Mouse (Mus musculus) cortical plate, adult 2 months (tissue): ENCODE measurements around the gene Pcbp4.

Experiments
- CTCF ChIP-seq: fragments of 200-500 bp; IDR thresholded peaks from 2 replicates; pipeline ENCODE4 v1.5.1; 2011; ENCODE audit warnings: mild to moderate bottlenecking, control low read depth, low read length; ENCODE audit not compliant: insufficient read depth; ENCODE audit errors: extremely low read depth
- POLR2A ChIP-seq: fragments of 200-500 bp; IDR thresholded peaks from 2 replicates; pipeline ENCODE4 v1.6.1; 2011; ENCODE audit warnings: mild to moderate bottlenecking, low read length, control low read depth; ENCODE audit not compliant: insufficient read depth; ENCODE audit errors: extremely low read depth

- TF ChIP-seq POLR2A, result no peak
- no peak for TF ChIP-seq CTCF
Observed at GRCm38 (mm10) chr9:106421033-106421864, 31.8 kb upstream of the Pcbp4 start.
